Mouse (Mus musculus) intestine, embryonic 15.5 days (tissue): ENCODE results near the gene Pygm. TPM values are rescaled to one million over a fixed set of nuclear protein-coding genes. Genes with fewer than 3 reads are reported as not detected.
A peak's percentile ranks its signal among the peaks of the same experiment; 100 is the strongest.

Experiments
- ATAC-seq: fragments of 200-750 bp; cut with Nextera tagmentation; 2 replicates; pipeline ENCODE4 v1.8.0; 2017; ENCODE audit warnings: moderate TSS enrichment, moderate library complexity
- H3K27ac ChIP-seq: fragments of 300-500 bp; sonication (generic); 2 replicates; pipeline ENCODE4 v1.5.1; 2015; ENCODE audit warnings: mild to moderate bottlenecking, inconsistent platforms
- H3K27me3 ChIP-seq: fragments of 300-500 bp; sonication (generic); replicated peaks from 2 replicates; pipeline ENCODE4 v1.6.1; 2015; ENCODE audit warnings: inconsistent platforms
- H3K36me3 ChIP-seq: fragments of 300-500 bp; sonication (generic); 2 replicates; pipeline ENCODE4 v1.6.1; 2015; ENCODE audit warnings: inconsistent platforms
- H3K4me1 ChIP-seq: fragments of 300-500 bp; sonication (generic); replicated peaks from 2 replicates; pipeline ENCODE4 v1.6.1; 2015; ENCODE audit warnings: inconsistent platforms
- H3K4me2 ChIP-seq: fragments of 300-500 bp; sonication (generic); replicated peaks from 2 replicates; pipeline ENCODE4 v1.6.1; 2015; ENCODE audit warnings: mild to moderate bottlenecking, inconsistent platforms
- H3K4me3 ChIP-seq: fragments of 300-500 bp; sonication (generic); replicated peaks from 2 replicates; pipeline ENCODE4 v1.5.1; 2015; ENCODE audit warnings: inconsistent platforms
- H3K9ac ChIP-seq: fragments of 300-500 bp; sonication (generic); 2 replicates; pipeline ENCODE4 v1.6.1; 2015; ENCODE audit warnings: inconsistent platforms
- H3K9me3 ChIP-seq: fragments of 300-500 bp; sonication (generic); 2 replicates; pipeline ENCODE4 v1.6.1; 2016; ENCODE audit warnings: inconsistent platforms
- WGBS: fragments of 180-500 bp; shearing (Covaris S2); methylation state at CpG from one replicate; pipeline ENCODE4 v1.1.7; 2015; 5-methylcytosine and 5-hydroxymethylcytosine counted together
- polyA plus RNA-seq: library from polyadenylated mRNA; unstranded; fragments of >200 nt; fragmentation: Nextera tagmentation; extraction: Ambion mirVana; gene quantifications from 2 replicates; pipeline ENCODE4 v1.2.1, GENCODE M21; 2015

Pygm gene
- polyA plus RNA-seq, 1 experiment from 2014 or later: 6.1 TPM

DNA sequence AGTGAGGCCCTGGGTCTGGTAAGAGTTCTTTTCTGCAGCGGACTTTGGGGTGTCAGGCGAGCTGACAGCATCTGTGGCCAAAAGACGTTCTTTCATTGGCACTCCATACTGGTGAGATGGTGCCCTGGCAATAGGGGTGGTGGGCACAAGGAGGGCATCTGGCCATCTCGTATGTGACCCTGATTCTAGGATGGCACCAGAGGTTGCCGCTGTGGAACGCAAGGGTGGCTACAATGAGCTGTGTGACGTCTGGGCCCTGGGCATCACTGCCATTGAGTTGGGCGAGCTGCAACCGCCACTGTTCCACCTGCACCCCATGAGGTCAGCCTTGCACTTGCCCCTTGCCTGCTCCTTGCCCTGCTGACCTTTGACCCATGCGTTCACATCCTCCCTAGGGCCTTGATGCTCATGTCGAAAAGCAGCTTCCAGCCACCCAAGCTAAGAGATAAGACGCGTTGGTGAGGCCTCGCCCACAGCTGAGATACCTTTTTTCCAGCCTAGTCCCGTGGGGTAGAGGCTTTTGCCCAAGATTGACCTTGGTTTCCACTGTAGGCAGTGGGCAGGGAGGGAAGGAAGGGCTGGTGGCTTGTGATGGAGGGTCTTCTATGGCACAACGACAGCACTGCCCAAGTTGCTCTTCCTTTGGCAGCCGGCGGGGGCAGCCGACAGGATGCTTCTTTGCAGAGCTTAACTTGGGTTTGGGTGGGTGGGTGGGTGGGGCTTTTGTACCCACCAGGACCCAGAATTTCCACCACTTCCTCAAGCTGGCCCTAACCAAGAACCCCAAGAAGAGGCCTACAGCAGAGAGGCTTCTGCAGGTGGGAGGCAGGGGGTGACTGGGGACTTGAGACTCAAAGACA, 40.9 kb upstream of the Pygm start:
- H3K27me3 ChIP-seq: no peaks in the 10 kb centered on the region
- peaks cover 20% of the 10 kb centered on the region for H3K4me1 ChIP-seq
- ATAC-seq: no peak
- no peak overlapping the region for H3K27ac ChIP-seq
- H3K9ac ChIP-seq: no peak overlapping the region
- H3K9me3 ChIP-seq: no peaks in the 10 kb centered on the region
- 81% methylated on average over 19 of the region's 19 CpGs for WGBS
- H3K4me2 ChIP-seq: no peak overlapping the region
- peaks cover 32% of the 10 kb centered on the region for H3K36me3 ChIP-seq
- no peak overlapping the region for H3K4me3 ChIP-seq

DNA sequence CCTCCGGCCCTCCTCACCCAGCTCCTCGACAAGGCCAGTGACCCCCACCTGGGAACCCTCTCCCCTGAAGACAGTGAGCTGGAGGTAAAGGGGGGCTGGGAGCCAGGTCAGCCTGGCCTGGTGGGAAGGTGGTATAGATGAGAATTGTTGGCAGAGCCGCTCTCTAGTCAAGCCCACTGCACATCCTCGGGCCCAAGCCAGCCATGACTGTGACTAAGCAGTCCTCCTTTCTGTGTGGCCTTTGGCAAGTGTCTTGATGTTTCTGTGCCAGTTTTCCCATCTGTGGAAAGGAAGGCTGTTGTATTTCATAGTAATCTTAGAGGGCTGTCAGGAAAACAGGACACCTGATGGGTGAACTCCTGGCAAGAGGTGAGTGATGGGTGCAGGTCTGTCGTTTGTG, 40.2 kb upstream of the Pygm start:
- no peak for ATAC-seq
- Histone ChIP-seq H3K36me3 (peaks cover 25% of the 10 kb centered on the region), H3K27me3 (no peaks in the 10 kb centered on the region), H3K4me2 (no peak overlapping the region), H3K9me3 (no peaks in the 10 kb centered on the region), H3K4me3 (no peak overlapping the region), H3K9ac (no peak overlapping the region), H3K4me1 (peaks cover 24% of the 10 kb centered on the region), H3K27ac (no peak overlapping the region)
- 86% methylated on average over 5 of the region's 5 CpGs for WGBS

DNA sequence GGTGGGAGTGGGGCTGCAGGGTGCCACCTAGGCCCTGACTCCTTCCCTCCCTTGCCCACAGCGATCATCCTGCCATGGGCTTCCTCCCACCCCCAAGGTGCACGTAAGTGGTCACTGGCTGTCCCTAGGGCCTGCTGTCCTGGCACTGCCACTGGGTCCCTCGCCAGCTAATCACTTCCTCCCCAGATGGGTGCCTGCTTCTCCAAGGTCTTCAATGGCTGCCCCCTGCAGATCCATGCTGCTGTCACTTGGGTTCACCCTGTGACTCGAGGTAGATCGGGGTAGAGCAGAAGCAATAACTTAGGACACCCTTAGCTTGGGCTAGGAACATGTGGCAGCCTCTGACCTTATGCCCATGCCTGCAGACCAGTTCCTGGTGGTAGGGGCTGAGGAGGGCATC, 38.2 kb upstream of the Pygm start:
- Histone ChIP-seq H3K4me3 (no peak overlapping the region), H3K4me1 (peaks cover 18% of the 10 kb centered on the region), H3K9me3 (no peaks in the 10 kb centered on the region), H3K27ac (no peak overlapping the region), H3K36me3 (0 out of 2 replicates have a peak, but pooled peaks cover 13% of the 10 kb centered on the region), H3K4me2 (no peak overlapping the region), H3K27me3 (no peaks in the 10 kb centered on the region), H3K9ac (no peak overlapping the region)
- no peak for ATAC-seq
- WGBS: 90% methylated on average over 5 of the region's 5 CpGs

DNA sequence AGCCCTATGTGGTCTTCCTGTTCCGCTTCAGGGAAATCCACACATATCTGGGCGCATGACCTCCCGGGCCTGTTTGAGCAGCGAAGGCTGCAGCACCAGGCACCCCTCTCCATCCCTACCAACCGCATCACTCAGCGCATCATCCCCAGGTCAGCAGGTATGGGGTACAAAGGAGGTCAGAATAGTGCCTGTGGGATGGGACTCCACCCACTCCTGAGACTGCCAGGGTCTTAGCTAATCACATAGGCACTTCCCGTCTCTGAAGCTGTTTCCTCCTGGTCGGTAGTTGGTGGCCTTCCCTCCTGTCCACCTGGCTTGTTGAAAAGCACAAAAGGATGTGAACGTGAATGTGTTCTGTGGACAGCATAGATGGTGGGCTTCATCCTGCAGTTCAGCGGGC, 37.5 kb upstream of the Pygm start:
- no peak overlapping the region for H3K27ac ChIP-seq
- H3K9me3 ChIP-seq: no peaks in the 10 kb centered on the region
- no peak for ATAC-seq
- no peaks in the 10 kb centered on the region for H3K27me3 ChIP-seq
- H3K9ac ChIP-seq: no peak overlapping the region
- peaks cover 14% of the 10 kb centered on the region for H3K4me1 ChIP-seq
- WGBS: 81% methylated on average over 10 of the region's 10 CpGs
- no peak overlapping the region for H3K4me3 ChIP-seq
- 0 out of 2 replicates have a peak, but pooled peaks cover 13% of the 10 kb centered on the region for H3K36me3 ChIP-seq
- no peak overlapping the region for H3K4me2 ChIP-seq

DNA sequence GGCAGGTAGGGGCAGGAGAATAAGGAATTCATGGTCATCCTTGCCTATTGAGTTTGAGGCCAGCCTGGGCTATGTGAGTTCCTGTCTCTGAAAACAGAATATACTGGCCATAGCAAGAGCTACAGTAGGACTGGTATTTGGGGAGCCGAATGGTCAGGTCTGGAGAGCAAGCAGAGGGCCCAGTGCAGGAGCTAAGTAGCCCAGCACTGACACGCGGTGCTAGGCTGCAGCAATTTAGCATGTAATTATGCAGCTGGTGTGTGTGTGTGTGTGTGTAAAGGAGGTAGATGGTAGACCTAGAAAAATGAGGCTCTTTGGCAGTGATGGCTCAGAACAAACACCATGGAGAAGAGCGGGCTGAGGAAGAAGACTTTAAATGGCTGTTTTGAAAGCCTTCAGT, 36.6 kb upstream of the Pygm start:
- Histone ChIP-seq H3K4me1 (0 out of 2 replicates have a peak, but pooled peaks cover 12% of the 10 kb centered on the region), H3K27me3 (no peaks in the 10 kb centered on the region), H3K36me3 (0 out of 2 replicates have a peak, but pooled peaks cover 13% of the 10 kb centered on the region), H3K9ac (no peak overlapping the region), H3K4me2 (no peak overlapping the region), H3K4me3 (no peak overlapping the region), H3K27ac (no peak overlapping the region), H3K9me3 (no peaks in the 10 kb centered on the region)
- WGBS: 91% methylated on average over 4 of the region's 4 CpGs
- no peak for ATAC-seq

DNA sequence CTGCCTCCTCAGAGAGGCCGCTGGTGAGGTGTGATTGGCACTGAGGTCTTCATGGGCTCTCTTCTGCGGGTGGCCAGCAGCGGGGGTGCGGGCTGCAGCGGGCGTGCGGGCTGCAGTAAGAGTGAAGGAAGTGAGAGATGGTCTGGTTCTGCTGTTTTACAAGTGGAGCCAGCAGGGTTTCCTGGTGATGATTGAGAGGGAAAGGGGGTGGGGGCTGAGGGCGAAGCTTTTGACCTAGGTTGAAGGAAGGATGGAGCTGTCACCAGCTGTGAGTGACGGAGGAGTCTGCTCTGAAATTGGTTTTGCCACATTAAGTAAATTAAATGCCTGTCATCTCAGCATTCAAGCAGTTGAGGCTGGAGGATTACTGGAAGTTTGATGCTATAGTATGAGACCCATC, 35.5 kb upstream of the Pygm start:
- H3K27ac ChIP-seq: no peak overlapping the region
- WGBS: 73% methylated on average over 9 of the region's 9 CpGs
- H3K4me3 ChIP-seq: no peak overlapping the region

DNA sequence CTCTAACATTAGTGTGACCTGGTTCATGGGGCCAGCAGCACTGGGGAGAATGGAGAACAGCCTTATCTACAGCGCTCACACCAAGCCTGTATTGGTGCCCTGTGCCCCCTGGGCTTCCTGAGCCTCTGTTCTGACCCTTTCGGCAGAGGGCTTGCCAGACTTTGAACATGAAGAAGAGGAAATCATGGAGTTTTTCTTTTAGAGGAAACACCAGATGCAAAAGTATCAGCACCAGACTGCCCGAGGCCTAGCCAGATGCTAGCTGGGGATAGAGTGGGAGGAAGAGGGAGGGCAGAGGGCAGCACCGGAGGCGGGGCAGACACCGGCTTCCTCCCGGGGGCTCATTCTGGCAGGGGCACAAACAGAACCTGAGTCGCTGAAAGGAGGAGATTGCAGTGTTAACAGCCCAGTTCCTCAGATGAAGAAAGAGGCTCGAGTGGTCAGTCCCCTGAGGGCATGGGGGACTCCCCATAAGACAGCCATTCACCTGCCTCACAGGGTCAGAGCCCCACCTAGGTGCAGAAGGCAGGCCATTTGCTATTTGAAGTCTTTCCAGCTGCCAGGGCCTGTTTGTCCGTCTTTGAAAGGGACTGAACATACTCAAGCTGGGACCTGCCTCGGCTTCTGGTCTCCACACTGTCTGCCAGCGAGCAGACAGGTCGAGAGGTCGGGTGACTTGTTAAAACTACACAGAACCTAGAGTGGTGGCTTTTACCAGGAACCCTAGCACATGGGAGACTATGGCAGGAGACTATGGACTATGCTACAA, 34.8 kb upstream of the Pygm start:
- Histone ChIP-seq H3K4me2 (no peak overlapping the region), H3K27me3 (no peaks in the 10 kb centered on the region), H3K9ac (no peak overlapping the region), H3K4me3 (no peak overlapping the region), H3K4me1 (0 out of 2 replicates have a peak, but pooled peaks cover 8% of the 10 kb centered on the region), H3K27ac (no peak overlapping the region), H3K36me3 (0 out of 2 replicates have a peak, but pooled peaks cover 7% of the 10 kb centered on the region), H3K9me3 (no peaks in the 10 kb centered on the region)
- WGBS: 39% methylated on average over 14 of the region's 14 CpGs
- ATAC-seq: no peak

More for the DNA sequence above, 35.5 kb upstream of the Pygm start:
- ATAC-seq: no peak
- 0 out of 2 replicates have a peak, but pooled peaks cover 8% of the 10 kb centered on the region for H3K4me1 ChIP-seq
- no peaks in the 10 kb centered on the region for H3K27me3 ChIP-seq
- H3K9ac ChIP-seq: no peak overlapping the region
- H3K4me2 ChIP-seq: no peak overlapping the region
- H3K36me3 ChIP-seq: 0 out of 2 replicates have a peak, but pooled peaks cover 13% of the 10 kb centered on the region
- no peaks in the 10 kb centered on the region for H3K9me3 ChIP-seq

DNA sequence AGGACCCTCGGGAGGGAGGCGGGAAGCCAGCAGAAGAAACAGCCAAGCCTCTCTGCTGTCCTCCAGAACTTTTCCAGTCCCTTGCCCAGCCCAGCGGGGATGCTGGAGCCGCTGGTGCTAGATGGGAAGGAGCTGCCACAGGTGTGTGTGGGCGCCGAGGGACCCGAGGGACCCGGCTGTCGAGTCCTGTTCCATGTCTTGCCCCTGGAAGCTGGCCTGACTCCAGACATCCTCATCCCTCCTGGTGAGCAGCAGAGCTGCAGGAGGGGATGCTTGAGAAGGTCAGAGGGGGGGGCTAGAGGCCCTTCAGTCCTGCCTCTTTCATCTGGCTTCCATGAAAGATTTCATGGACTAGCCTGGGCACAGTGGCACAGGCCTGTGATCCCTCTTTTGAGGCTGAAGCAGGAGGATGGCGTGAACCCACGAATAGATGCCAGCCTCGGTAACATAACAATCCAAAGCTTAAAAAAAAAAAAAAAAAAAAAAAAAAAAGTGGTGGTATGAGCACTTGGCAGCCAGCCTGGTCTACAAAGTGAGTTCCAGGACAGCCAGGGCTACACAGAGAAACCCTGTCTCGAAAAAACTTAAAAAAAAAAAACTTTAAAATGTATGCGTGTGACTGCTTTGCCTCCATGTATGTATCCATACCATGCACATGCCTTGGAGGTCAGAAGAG, 32.6 kb upstream of the Pygm start:
- H3K27ac ChIP-seq: no peak overlapping the region
- 67% methylated on average over 14 of the region's 14 CpGs for WGBS
- no peaks in the 10 kb centered on the region for H3K27me3 ChIP-seq
- ATAC-seq: no peak
- H3K4me2 ChIP-seq: no peak overlapping the region
- H3K4me3 ChIP-seq: no peak overlapping the region
- H3K36me3 ChIP-seq: no peaks in the 10 kb centered on the region
- no peak overlapping the region for H3K9ac ChIP-seq
- no peaks in the 10 kb centered on the region for H3K9me3 ChIP-seq
- H3K4me1 ChIP-seq: 0 out of 2 replicates have a peak, but pooled peaks cover 8% of the 10 kb centered on the region

DNA sequence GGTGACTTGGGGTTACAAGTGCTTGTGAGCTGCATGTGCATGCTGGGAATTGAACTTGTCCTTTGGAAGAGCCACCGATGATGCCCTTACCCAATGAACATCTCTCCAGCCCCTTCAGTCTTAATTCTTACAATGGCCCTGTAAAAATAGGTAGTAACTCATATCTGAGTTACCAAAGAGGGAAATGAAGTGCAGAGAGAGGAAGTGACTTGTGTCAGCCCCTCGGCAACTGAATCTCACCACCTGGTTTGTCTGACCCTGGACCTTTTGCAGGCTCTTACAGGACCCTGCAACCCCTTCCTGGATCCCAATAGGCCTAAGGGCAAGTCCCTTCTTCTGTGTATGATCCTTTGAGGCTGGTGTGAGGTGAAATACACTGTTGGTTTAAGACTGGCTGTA, 32.1 kb upstream of the Pygm start:
- Histone ChIP-seq H3K27ac (no peak overlapping the region), H3K4me3 (no peak overlapping the region), H3K4me2 (no peak overlapping the region), H3K9ac (no peak overlapping the region), H3K27me3 (no peaks in the 10 kb centered on the region), H3K9me3 (no peaks in the 10 kb centered on the region), H3K4me1 (0 out of 2 replicates have a peak, but pooled peaks cover 8% of the 10 kb centered on the region), H3K36me3 (no peaks in the 10 kb centered on the region)
- no peak for ATAC-seq
- 87% methylated on average over 2 of the region's 2 CpGs for whole genome bisulfite sequencing

DNA sequence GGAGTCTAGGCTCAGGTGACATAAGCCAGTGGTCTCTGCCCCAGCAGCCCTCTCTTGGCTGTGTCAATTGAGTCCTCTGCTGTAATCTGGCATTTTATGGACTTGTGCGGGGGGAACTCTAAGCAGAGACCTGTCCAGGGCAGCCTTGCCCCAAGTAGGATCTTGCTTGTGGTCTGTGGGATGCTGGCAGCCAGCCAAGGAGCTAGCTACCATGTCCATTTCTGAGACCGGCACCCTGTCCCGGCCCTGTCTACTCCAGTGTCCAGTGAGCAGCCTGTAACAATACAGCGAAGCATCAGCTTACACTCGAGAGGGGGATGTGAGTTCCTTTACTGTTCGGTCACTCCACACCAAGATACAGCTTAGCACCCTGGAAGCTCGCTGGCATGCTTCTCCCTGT, 30.2 kb upstream of the Pygm start:
- H3K9me3 ChIP-seq: no peaks in the 10 kb centered on the region
- no peak overlapping the region for H3K4me2 ChIP-seq
- ATAC-seq: no peak
- H3K27ac ChIP-seq: no peak overlapping the region
- 86% methylated on average over 7 of the region's 7 CpGs for WGBS
- no peaks in the 10 kb centered on the region for H3K27me3 ChIP-seq
- no peaks in the 10 kb centered on the region for H3K36me3 ChIP-seq
- 0 out of 2 replicates have a peak, but pooled peaks cover 5% of the 10 kb centered on the region for H3K4me1 ChIP-seq
- H3K9ac ChIP-seq: no peak overlapping the region
- no peak overlapping the region for H3K4me3 ChIP-seq

DNA sequence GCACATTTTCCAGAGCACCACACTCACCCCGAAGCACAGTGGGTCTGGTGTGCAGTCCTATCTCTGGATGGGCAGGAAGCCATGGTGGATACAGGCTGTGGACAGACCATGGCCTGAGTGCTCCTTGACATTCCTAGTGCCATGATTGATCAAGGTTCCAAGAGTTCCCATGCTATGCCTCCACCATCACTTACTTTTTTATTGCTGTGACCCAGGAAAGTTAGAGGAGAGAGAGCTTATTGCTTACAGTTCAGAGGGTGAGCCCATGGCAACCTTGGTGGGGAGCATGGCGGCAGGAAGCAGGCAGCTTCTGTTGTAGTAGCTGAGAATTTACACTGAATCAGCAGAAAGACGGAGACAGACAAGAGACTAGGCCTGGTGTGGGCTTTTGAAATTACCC, 22.9 kb upstream of the Pygm start:
- H3K4me2 ChIP-seq: no peak overlapping the region
- H3K4me3 ChIP-seq: no peak overlapping the region
- no peaks in the 10 kb centered on the region for H3K27me3 ChIP-seq
- ATAC-seq: no peak
- H3K36me3 ChIP-seq: peaks cover 4% of the 10 kb centered on the region; the same call in 1 of the 2 replicates
- no peak overlapping the region for H3K9ac ChIP-seq
- H3K4me1 ChIP-seq: peaks cover 9% of the 10 kb centered on the region
- WGBS: 92% methylated on average over 3 of the region's 3 CpGs
- H3K9me3 ChIP-seq: no peaks in the 10 kb centered on the region
- H3K27ac ChIP-seq: no peak overlapping the region

DNA sequence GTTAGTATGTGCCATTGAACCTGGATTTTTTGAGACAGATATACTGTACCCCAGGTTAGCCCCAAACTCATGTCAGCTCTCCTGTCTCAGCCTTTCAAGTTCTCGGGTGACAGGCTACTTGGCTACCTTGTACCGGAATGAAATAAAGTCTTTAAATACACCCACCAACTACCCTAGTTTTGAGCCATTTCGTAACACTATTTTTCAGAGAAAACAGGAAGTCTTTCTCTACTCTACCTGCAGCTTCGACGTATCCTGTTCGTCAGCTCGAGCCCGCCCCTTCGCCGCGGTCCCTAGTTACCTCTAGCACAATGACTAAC, 21.1 kb upstream of the Pygm start:
- Histone ChIP-seq H3K9ac (0 out of 2 replicates have a peak overlapping the region, but pooled peaks have one; percentile 11), H3K36me3 (peaks cover 9% of the 10 kb centered on the region), H3K4me2 (peak overlapping the region; percentile 53), H3K27ac (peak overlapping the region; percentile 13; the same call in 1 of the 2 replicates), H3K4me3 (peak overlapping the region; percentile 96), H3K4me1 (peaks cover 9% of the 10 kb centered on the region), H3K27me3 (no peaks in the 10 kb centered on the region), H3K9me3 (no peaks in the 10 kb centered on the region)
- WGBS: under 1% methylated on average over 11 of the region's 11 CpGs
- ATAC-seq: no peak
